Mouse (Mus musculus): ENCODE measurements around the gene Elovl6. TPM values are rescaled to one million over a fixed set of nuclear protein-coding genes. Genes with fewer than 3 reads are reported as not detected.
A peak's percentile ranks its signal among the peaks of the same experiment; 100 is the strongest.

The Elovl6 gene
- polyA plus RNA-seq, 1 experiment from 2014 or later, result 6.4 TPM

DNA sequence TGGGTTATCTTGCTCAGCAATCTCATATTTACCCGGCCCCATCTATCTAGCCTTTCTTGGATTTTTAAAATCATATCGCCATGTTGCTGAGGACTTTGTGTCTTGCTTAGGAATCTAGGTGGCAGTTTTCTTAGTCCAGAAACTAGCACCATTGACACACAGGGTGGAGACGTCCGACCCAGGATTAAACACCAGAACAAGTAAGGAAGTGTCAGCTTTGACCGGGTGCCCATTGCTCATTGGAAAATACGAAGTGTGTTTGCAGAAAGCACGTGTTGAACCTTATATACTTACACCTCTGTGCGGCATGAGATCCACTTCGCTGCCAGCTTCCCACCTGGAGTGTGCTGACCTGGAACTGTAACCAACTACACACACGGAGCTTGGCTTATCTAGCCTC lies 57.5 kb downstream of the Elovl6 start:
- H3K9me3 ChIP-seq (replicated peaks), result no peaks in the 10 kb centered on the region
- H3K4me1 ChIP-seq (replicated peaks), result peaks cover 30% of the 10 kb centered on the region
- WGBS, result 85% methylated on average over 10 of the region's 10 CpGs
- H3K9ac ChIP-seq, result no peak overlapping the region
- 0 out of 2 replicates have a peak overlapping the region, but pooled peaks have one; percentile 6 for H3K4me2 ChIP-seq
- peak overlapping the region; percentile 88 for H3K27ac ChIP-seq
- no peak overlapping the region for H3K4me3 ChIP-seq
- no peaks in the 10 kb centered on the region for H3K27me3 ChIP-seq
- no peak for ATAC-seq (replicated peaks; ENCODE audit: insufficient number of reproducible peaks, insufficient read depth, low FRiP score, low read depth)
- H3K36me3 ChIP-seq, result no peaks in the 10 kb centered on the region

DNA sequence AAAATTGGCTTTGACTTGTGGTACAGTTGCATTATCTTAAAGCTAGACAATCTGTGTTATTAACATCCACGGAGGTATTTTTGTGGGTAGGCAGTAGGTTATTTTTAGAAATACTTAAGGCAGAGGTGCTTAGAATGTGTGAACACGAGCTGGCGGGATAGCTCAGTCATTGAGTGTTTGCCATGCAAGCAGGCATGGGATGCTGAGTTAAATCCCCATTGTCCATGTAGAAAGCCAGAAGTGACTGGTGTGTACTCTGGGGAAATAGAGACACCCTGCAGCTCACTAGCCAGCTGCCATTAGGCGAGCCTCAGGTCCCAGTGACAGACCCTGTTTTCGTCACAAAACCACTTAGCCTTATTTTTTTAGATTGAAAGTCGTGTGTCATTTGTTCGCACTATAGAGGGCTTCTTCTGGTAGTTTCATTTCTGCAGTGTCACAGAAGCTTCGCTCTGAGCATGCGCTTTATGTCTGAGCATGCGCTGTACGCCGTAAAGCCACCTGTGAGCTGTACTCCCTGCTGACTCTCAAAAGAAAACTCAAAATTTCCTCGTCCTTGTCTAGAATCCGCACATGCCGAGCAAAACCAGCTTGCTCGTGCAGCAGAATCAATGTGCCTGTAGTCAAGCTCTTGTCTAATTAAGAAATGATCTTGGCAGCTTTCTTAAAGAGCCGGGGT lies 58.5 kb downstream of the Elovl6 start:
- Histone ChIP-seq H3K9ac (no peak overlapping the region), H3K4me3 (peak overlapping the region; percentile 25), H3K27ac (peak overlapping the region; percentile 88), H3K36me3 (no peaks in the 10 kb centered on the region), H3K4me1 (replicated peaks) (peaks cover 30% of the 10 kb centered on the region), H3K9me3 (replicated peaks) (no peaks in the 10 kb centered on the region), H3K4me2 (peak overlapping the region; percentile 55), H3K27me3 (no peaks in the 10 kb centered on the region)
- ATAC-seq (replicated peaks; ENCODE audit: insufficient number of reproducible peaks, insufficient read depth, low FRiP score, low read depth), result peak; percentile 71
- 62% methylated on average over 17 of the region's 17 CpGs for WGBS

DNA sequence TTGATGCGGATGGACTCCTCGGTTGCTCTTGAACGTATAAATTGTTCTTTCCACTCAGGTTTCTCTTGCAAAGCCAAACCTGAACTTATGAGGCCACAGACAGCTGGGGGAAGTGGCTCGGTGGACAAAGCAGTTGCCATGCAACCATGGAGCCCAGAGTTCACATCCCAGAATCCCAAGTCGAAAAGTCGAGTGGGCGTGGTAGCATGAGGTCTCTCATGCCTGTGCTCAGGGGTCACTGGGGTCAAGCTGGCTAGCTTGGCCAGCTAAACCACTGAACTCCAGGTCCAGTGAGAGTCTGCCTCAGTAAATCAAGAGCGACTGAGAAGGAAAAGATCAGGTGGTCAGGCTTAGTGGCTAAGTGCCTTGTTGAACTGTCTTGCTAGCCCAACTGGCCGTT lies 59.1 kb downstream of the Elovl6 start:
- no peak overlapping the region for H3K9ac ChIP-seq
- ATAC-seq (replicated peaks; ENCODE audit: insufficient number of reproducible peaks, insufficient read depth, low FRiP score, low read depth), result no peak
- no peaks in the 10 kb centered on the region for H3K27me3 ChIP-seq
- H3K4me2 ChIP-seq, result peak overlapping the region; percentile 55
- H3K4me1 ChIP-seq (replicated peaks), result peaks cover 30% of the 10 kb centered on the region
- no peak overlapping the region for H3K4me3 ChIP-seq
- 76% methylated on average over 9 of the region's 9 CpGs for WGBS
- no peaks in the 10 kb centered on the region for H3K36me3 ChIP-seq
- H3K9me3 ChIP-seq (replicated peaks), result no peaks in the 10 kb centered on the region
- peak overlapping the region; percentile 88 for H3K27ac ChIP-seq

DNA sequence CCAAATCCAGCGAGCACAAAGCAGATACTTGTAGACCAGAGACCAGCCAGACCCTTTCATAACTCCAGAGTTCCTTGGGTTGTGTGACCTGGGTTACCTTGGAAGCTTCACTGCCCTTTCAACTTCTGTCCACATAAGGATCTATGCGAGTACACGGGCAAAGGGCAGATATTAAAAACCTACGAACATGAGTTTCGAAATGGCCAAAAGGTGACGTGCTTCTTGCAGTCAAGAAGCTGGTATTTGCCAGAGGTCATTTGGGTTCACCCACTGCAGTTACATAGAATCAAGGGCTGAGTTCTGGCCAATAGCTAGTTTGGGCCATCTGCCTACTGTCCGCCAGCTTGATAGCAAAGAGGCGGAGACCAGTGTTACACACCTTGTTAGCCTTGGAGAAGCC lies 59.6 kb downstream of the Elovl6 start:
- Histone ChIP-seq H3K9ac (no peak overlapping the region), H3K4me1 (replicated peaks) (peaks cover 30% of the 10 kb centered on the region), H3K9me3 (replicated peaks) (no peaks in the 10 kb centered on the region), H3K4me3 (no peak overlapping the region), H3K27ac (0 out of 2 replicates have a peak overlapping the region, but pooled peaks have one; percentile 88), H3K27me3 (no peaks in the 10 kb centered on the region), H3K36me3 (no peaks in the 10 kb centered on the region), H3K4me2 (no peak overlapping the region)
- 88% methylated on average over 8 of the region's 8 CpGs for WGBS
- no peak for ATAC-seq (replicated peaks; ENCODE audit: insufficient number of reproducible peaks, insufficient read depth, low FRiP score, low read depth)

DNA sequence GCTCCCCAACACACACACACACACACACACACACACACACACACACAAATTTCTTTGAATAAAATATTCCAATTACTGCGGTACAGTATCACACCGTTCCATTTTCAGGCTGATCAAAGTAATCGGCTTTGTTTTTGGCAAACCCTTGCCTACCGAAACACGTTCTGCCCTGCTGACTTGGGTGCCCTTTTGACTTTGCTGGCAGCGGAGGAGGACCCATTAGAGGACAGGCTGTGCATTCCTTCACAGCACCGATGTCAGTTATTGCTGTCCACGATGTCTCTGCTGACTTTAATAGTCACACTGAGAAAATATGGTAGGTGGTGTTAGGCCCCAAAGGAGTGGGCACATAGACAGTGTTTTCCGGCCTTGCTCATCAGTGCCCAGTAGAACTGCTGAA lies 60.8 kb downstream of the Elovl6 start:
- Histone ChIP-seq H3K4me2 (no peak overlapping the region), H3K27me3 (no peaks in the 10 kb centered on the region), H3K27ac (no peak overlapping the region), H3K4me1 (replicated peaks) (peaks cover 27% of the 10 kb centered on the region), H3K4me3 (no peak overlapping the region), H3K9ac (no peak overlapping the region), H3K9me3 (replicated peaks) (no peaks in the 10 kb centered on the region), H3K36me3 (no peaks in the 10 kb centered on the region)
- no peak for ATAC-seq (replicated peaks; ENCODE audit: insufficient number of reproducible peaks, insufficient read depth, low FRiP score, low read depth)
- WGBS, result 79% methylated on average over 9 of the region's 9 CpGs

DNA sequence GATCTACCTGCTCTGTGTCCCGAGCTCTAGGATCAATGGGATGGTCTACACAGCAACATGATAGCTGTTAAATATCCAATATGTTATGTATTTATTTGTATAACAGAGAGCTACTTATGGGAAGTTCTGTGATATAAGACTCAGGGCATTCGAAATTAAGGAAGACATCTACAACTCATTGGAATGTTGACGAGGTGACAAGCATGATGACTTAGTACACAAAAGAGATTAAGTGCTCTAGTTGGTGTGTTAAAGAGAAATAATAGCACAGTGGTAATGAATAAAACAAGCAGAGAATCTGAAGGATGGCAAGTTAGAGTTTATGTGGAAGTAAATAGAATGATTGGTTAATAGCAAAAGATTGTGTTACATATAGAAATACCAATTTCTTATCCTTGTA lies 61.6 kb downstream of the Elovl6 start:
- Histone ChIP-seq H3K4me2 (no peak overlapping the region), H3K9ac (no peak overlapping the region), H3K4me3 (no peak overlapping the region), H3K27me3 (no peaks in the 10 kb centered on the region), H3K27ac (no peak overlapping the region), H3K36me3 (no peaks in the 10 kb centered on the region), H3K9me3 (replicated peaks) (no peaks in the 10 kb centered on the region), H3K4me1 (replicated peaks) (peaks cover 25% of the 10 kb centered on the region)
- ATAC-seq (replicated peaks; ENCODE audit: insufficient number of reproducible peaks, insufficient read depth, low FRiP score, low read depth), result no peak
- 77% methylated on average over 3 of the region's 3 CpGs for WGBS

DNA sequence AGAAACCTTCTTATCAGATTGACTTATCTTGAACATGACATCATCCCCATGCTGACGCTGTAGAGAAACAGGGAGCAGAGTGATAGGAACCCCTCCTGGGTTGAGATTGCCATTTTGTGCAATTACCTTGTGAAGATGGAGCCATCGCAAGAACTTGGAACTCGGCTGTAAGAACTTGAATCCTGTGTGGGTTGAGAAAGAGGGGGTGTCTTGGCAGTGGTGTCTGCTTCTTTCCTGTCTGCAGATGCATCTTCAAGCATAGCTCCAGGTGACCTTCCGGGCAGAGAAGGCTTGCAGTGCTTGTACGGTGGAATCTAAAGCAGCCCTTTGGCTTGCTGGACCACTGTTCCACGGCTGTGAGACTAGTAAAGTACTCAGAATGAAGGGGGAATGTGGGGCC lies 63.9 kb downstream of the Elovl6 start:
- no peak overlapping the region for H3K27ac ChIP-seq
- WGBS, result 84% methylated on average over 6 of the region's 6 CpGs
- H3K9me3 ChIP-seq (replicated peaks), result no peaks in the 10 kb centered on the region
- ATAC-seq (replicated peaks; ENCODE audit: insufficient number of reproducible peaks, insufficient read depth, low FRiP score, low read depth), result no peak
- H3K36me3 ChIP-seq, result no peaks in the 10 kb centered on the region
- H3K4me2 ChIP-seq, result no peak overlapping the region
- H3K4me3 ChIP-seq, result no peak overlapping the region
- no peak overlapping the region for H3K9ac ChIP-seq
- no peaks in the 10 kb centered on the region for H3K27me3 ChIP-seq
- peaks cover 10% of the 10 kb centered on the region for H3K4me1 ChIP-seq (replicated peaks)

DNA sequence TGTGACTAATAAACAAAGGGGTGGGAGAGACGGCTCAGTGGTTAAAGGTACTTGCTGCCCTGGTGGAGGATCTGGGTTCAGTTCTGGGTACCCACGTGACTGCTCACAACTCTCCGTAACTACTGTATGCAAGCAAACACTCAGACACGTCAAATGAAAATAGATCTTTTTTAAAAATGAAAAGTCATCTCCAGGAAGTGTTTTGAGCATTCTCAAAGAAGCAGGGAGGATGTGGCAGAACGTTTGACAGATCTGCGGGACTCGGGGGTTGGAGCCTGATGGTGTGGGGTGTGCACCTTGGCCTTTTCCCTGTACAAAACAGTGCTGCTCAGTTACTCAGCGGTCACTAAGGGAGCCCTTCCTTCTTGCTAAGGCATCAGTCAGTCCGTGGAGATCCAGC lies 70.1 kb downstream of the Elovl6 start:
- H3K9ac ChIP-seq, result no peak overlapping the region
- no peaks in the 10 kb centered on the region for H3K9me3 ChIP-seq (replicated peaks)
- no peak overlapping the region for H3K27ac ChIP-seq
- H3K4me3 ChIP-seq, result no peak overlapping the region
- 74% methylated on average over 9 of the region's 9 CpGs for WGBS
- H3K27me3 ChIP-seq, result no peaks in the 10 kb centered on the region
- no peaks in the 10 kb centered on the region for H3K36me3 ChIP-seq
- 0 out of 2 replicates have a peak, but pooled peaks cover 3% of the 10 kb centered on the region for H3K4me1 ChIP-seq (replicated peaks)
- no peak for ATAC-seq (replicated peaks; ENCODE audit: insufficient number of reproducible peaks, insufficient read depth, low FRiP score, low read depth)
- no peak overlapping the region for H3K4me2 ChIP-seq

DNA sequence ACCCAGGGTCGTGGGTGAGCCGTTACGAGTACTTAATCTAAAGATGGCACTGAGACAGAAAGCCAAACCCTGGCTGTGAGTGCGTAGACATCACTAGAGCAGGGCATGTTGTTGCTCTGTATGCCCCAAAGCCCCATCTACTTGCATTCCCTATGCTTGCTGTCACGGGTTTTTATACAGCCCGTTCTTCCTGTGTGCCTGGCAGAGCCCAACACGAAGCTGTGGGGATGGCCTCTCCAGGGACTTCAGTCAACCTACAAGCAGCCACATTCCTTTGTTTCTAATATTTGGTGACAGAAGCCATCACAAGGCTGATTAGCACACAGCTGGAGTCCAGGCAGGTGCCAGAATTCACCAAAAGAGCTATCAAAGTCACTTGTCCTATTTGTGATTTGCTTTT lies 73.3 kb downstream of the Elovl6 start:
- Histone ChIP-seq H3K9me3 (replicated peaks) (no peaks in the 10 kb centered on the region), H3K4me1 (replicated peaks) (0 out of 2 replicates have a peak, but pooled peaks cover 3% of the 10 kb centered on the region), H3K27ac (no peak overlapping the region), H3K9ac (no peak overlapping the region), H3K36me3 (no peaks in the 10 kb centered on the region), H3K27me3 (no peaks in the 10 kb centered on the region), H3K4me3 (no peak overlapping the region), H3K4me2 (no peak overlapping the region)
- WGBS, result 69% methylated on average over 7 of the region's 7 CpGs
- no peak for ATAC-seq (replicated peaks; ENCODE audit: insufficient number of reproducible peaks, insufficient read depth, low FRiP score, low read depth)

DNA sequence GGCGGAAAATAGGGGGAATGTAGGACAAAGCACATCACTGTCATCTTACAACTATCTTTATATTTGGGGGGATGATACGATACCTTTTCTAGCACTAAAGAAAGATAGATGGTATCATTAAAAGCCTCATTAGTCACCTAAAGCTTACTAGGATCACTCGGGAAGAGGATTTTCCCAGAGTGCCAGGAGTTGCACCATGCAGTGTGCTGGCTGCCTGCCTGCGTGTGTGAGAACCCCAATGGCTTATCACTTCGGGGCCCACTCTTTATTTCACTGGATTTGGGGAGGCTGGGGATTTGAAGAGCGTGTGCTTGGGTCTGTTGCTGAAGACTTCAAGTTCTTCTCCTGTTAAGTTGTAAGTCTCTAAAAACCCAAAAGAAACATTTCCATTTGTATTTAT lies 73.8 kb downstream of the Elovl6 start:
- Histone ChIP-seq H3K4me1 (replicated peaks) (0 out of 2 replicates have a peak, but pooled peaks cover 3% of the 10 kb centered on the region), H3K4me2 (no peak overlapping the region), H3K4me3 (no peak overlapping the region), H3K27me3 (no peaks in the 10 kb centered on the region), H3K36me3 (no peaks in the 10 kb centered on the region), H3K27ac (no peak overlapping the region), H3K9ac (no peak overlapping the region), H3K9me3 (replicated peaks) (no peaks in the 10 kb centered on the region)
- WGBS, result 72% methylated on average over 6 of the region's 6 CpGs
- no peak for ATAC-seq (replicated peaks; ENCODE audit: insufficient number of reproducible peaks, insufficient read depth, low FRiP score, low read depth)

DNA sequence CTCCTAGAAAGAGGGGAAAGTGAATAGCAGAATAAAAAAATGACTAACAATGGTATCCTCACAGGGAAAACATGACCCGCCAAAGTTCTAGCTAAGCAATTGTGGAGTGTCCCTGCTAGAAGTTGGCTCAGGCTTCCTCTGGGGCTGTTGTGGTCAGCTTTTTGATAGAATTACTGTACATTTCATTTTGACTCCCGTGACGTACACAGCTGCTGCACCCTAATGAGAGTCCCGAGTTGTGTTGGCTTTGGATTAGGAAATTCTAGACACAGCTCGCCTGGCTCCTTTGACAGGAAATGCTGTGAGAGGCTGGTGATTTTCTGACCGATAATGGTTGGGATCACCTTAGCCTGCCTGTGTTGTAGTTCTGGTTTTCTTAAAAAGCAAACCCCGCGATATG lies 79.5 kb downstream of the Elovl6 start:
- Histone ChIP-seq H3K36me3 (no peaks in the 10 kb centered on the region), H3K27me3 (no peaks in the 10 kb centered on the region), H3K27ac (no peak overlapping the region), H3K9ac (no peak overlapping the region), H3K9me3 (replicated peaks) (no peaks in the 10 kb centered on the region), H3K4me3 (no peak overlapping the region), H3K4me2 (no peak overlapping the region), H3K4me1 (replicated peaks) (peaks cover 9% of the 10 kb centered on the region)
- ATAC-seq (replicated peaks; ENCODE audit: insufficient number of reproducible peaks, insufficient read depth, low FRiP score, low read depth), result no peak
- WGBS, result 70% methylated on average over 8 of the region's 8 CpGs

All from heart, embryonic 15.5 days (tissue).